Mouse (Mus musculus) adrenal gland, adult 18-20 months (tissue): ENCODE measurements around the gene Clasrp. TPM values are rescaled to one million over a fixed set of nuclear protein-coding genes. Genes with fewer than 3 reads are reported as not detected.
"Not testable (repeated sequence)": the region's sequence is repeated elsewhere in the genome, so short reads cannot be mapped to it uniquely, and the experiment has no call there.

ENCODE experiments used
- DNase-seq, 2 experiments: peaks; one replicate each; pipeline ENCODE4 v3.0.0; 2021 to 2022; ENCODE audit warnings: low spot score in 2 of 2
- total RNA-seq, 2 experiments: library from RNA; stranded (reverse); gene quantifications; 1 replicate in 1 of 2; 2 replicates in 1 of 2; pipeline ENCODE4 v1.2.3; 2021

Gene Clasrp
- total RNA-seq, 2 experiments from 2014 or later = 36.5 to 36.9 TPM

DNA sequence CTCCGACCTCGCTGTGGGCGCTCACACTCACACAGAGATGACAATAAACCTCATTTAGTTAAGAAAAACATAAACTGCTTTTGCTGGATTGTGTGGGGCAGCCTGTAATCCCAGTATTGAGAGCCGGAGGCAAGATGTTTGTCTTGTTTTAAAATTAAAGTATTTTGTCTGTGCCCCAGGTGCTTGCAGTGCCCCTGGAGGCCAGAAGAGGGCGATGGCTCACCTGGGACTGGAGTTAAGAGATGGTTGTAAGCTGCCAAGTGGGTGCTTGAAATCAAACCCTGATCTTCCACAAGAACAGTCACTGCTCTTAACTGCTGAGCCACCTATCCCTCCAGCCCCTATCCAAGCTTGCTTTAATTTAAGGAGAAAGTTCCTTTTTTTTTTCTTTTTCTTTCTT is 6.7 kb upstream of the Clasrp start:
- DNase-seq = no peak

DNA sequence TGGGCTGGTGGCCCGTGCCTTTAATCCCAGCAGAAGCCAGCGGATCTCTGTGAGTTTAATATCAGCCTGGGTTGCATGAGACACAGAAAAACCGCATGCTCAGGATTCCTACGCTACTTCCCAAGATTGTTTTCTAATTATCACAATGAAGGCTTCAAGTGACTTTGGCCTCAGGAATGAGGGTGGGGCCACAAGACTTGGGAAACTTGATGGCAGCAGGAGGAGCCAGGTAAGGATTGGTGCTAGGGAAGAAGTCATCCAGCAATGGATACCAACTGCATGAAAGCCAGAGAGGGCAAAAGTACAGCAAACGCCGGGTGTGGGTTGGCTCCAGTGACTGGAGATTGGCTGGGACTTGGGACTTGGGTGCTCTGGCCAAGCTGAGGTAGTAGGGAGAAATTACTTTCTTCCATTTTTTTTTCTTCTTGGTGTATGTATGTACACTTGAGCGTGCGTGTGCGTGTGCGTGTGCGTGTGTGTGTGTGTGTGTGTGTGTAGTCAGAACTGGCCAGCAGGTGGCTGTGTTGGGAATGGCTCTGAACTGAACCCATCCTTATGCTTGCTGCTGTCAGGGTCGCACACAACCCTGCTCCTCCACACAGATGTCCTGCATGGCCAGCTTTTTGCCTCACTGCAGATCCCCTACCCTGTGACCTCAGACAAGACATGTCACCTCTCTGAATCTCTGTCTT is 5.5 kb upstream of the Clasrp start:
- DNase-seq = no peak

DNA sequence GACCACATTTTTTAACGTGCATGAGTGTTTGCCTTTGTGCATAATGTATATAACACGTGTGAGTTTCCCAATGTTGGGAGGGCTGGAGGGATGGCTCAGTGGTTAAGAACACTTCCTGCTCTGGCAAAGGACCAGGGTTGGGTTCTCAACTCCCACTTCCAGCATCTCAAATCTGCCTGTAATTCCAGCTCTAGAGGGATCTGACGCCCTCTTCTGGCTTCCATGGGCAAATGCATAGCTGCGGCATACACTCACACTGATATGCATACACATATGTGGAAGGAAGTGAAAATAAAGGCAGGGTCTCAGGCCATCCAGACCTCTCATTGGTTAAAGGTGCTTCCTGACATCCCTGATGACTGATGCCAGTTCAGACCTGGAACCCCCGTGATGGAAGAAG is 3.0 kb upstream of the Clasrp start:
- no peak for DNase-seq

DNA sequence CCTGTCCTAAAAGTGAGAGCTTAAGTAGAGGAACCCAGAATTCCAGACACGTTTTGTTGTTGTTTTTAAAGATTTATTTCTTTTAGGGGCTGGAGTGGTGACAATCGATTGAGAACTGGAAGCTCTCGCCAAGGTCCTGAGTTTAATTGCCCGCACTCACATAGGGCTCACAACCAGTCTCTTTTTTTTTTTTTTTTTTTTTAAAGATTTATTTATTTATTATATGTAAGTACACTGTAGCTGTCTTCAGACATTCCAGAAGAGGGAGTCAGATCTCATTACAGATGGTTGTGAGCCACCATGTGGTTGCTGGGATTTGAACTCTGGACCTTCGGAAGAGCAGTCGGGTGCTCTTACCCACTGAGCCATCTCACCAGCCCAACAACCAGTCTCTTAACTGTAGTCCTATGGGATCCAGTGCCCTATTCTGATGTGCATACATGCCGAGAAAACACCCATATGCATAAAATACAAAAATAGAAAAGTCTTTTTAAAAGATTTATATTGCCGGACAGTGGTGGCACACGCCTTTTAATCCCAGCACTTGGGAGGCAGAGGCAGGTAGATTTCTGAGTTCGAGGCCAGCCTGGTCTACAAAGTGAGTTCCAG is 424 bp upstream of the Clasrp start:
- DNase-seq = not testable (repeated sequence)

DNA sequence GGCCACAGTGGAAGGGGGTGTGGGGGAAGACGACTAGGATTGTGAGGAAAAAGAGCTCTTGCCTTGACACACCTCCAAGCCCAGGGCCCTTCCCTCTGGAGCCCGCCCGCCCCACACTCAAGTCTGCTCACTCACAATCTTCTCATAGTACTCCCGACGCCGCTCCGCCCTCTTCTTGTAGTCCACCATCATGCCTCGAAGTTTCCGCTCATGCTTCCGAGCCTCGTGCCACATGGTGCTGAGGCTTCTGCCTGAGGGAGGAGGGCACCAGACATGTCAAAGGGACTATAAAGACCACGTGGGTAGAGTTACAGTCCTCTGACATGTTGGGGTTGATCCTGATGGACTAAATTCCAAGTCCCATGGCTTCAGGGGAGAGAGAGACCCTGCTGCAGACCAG is 1.2 kb downstream of the Clasrp start:
- no peak for DNase-seq

DNA sequence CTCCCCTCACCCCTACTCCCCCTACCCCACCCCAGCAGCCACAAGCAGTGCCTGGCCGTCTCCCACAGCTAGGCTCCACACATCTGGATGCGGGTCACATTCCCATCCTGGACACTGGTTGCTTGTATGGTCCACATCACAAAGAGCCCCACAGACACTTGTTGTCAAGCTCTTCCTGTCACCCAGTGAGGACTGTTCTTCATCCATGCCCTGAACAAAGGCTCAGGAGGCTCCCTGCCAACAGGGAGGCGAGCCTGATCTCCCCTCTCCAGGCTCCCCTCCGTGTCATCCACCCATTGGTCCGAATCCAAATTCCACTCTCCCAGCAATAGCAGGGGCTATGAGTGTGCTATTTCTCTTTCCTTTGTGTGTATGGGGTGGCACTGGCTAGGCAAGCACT is 3.7 kb downstream of the Clasrp start:
- DNase-seq = no peak

DNA sequence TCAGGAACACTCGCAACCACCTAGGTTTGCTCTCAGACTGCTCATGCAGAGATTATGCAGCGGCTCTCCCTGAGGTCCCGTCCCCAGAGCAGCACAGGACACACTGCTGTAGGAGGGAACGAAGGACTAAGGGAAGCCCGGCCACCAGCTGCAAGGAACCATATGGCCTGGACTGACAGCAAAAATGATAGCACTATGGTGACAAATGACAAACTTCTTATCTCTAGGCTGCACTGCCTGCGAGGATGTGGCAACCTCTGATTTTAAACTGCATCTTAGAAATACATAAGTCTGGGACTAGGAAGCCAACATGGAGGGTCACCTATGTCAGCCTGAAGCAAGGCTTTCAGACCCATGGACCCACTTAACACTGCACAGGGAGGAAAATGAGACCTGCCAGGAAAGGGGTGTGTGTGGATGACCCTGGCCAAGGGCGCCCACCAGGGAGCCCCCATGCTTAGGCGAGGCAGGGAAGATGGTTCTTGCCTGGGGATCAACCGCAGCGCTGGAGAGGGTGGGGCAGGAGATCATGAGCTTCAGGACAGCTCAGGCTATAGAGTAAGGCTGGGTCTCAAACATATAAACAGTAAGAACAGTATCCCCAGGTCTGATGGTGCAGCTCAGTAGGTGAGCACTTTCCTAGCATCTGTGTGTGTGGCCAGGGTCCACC is 11.1 kb downstream of the Clasrp start:
- DNase-seq = no peak

DNA sequence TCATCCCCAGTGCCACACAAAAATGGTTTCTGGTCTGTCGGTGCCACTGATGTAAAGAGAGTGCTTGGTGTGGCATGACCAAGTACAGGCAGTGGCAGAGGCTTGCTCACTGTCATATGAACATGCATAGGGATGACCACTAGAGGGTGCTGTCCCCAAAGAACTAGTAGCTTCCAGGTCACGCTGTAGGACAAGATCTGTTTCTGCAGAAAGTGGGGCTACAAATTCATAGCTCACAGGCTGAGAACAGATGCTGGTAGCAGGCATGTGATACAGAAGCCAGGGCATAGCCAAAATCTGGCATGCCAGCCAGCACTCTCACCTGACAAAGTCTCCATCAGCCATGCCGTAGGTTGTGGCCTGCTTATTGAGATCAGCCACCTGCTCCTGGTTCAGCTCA is 14.4 kb downstream of the Clasrp start:
- DNase-seq = peak; percentile 58 to 69

DNA sequence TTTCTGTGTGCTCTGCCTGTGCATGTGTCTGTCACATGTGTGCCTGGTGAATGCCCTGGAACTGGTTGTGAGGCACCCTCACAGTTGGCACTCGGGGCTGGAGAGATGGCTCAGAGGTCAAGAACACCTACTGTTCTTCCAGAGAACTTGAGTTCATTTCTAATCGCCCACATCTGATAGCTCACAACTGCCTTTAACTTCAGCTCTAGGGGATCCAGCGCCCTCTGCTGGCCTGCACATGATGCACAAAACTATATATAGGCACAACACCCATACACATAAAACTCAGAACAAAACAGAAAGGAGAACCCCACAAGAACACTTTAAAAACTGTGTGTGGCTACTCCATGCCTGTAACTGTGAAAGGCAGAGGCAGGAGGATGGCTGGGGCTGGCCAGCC is 15.1 kb downstream of the Clasrp start:
- peak; percentile 31 to 60 for DNase-seq

DNA sequence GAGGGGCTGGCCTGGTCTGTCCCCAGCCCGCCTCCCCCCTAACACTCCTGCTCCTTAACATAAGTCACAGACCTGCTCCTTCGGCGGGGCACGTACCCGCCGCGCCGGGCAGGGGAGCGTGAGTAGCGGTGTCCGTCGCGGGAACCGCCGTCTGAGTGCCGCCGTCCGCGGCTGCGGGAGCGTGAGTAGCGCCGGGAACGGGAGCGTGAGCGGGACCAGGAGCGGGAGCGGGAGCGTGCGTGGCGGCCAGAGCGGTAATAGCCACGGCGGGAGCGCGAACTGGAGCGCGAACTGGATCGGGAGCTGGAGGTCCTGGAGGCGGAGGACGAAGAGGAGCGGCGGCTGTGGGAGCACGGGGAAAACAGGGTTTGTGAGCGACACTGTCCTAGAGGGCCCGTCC is 18.0 kb downstream of the Clasrp start:
- DNase-seq = no peak

DNA sequence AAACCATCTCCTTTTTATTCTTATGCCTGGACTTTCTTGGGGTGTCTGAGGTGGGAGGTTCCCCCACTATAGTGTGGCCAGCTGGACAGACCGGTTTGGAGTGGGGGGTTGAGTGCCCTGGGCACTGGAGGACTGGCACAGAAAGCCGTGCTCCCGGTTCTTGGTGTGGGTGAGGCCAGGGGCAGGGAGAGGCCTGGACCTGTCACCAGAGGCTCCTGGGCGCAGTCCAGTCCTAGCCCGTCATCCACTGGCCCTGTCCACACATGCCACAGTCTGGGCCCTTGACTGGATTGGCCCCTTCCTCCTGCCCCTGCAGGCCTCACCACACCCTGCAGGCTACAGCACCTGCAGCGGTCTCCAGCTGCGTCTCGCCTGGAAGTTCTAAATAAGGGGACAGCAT is 23.7 kb downstream of the Clasrp start:
- DNase-seq = no peak

DNA sequence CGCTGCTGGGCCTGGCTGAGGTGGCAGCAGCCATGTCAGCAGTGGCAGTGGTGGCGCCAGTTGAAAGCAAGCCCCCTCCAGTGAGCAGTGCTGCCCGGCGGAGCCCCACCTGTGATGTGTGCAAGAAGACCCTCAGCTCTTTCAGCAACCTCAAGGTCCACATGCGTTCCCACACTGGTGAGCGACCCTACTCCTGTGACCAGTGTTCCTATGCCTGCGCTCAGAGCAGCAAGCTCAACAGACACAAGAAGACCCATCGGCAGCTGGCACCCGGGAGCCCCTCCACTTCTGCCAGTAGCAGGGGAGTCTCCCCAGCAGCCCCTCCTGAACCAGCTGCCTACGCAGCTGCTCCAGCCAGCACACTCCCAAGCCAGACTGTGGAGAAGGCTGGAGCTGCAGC is 24.5 kb downstream of the Clasrp start:
- DNase-seq = no peak

DNA sequence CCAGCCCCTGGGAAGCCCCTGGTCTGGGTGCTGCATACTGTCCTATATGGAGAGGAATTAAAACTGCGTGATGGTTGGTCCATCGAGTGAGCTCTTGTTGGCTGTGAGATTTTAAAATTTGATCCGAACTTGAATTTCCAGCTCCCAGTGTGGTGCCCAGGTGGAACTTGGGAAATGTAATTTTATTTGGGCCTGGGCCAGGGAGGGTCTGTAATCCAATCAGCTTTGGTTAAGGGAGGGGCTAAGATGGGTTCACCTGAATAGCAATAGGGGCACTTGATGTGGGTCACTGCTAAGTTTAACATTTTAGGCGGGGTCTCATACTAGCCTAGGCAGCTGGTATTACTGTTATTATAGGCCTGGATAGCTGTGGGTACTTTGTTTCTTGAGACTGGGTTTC is 25.9 kb downstream of the Clasrp start:
- no peak for DNase-seq

DNA sequence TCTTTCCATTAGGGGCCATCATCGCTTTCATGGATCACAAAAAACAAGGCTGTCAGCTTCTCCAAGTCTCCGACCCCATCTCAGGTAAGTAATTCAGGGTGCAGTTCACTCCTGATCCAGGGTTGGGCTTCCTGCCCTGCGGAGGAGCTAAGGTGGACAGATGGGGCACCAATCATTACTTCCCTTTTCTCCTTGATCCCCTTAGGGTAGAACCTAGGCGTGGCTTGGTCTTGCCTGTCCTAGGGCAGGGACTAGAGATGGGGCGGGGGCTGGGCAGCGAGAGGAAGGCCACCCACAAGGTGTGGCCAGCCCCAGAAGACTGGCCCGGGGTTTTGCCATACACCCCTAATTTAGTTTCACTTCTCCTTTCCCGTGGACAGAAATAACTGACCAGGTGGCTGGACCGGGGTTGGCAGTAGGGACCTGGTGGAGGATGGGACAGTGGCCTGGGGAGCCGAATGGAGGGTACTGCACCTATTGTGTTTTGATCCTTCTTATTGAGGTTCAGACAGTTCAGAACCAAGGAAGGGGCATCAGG is 26.3 kb downstream of the Clasrp start:
- no peak for DNase-seq

DNA sequence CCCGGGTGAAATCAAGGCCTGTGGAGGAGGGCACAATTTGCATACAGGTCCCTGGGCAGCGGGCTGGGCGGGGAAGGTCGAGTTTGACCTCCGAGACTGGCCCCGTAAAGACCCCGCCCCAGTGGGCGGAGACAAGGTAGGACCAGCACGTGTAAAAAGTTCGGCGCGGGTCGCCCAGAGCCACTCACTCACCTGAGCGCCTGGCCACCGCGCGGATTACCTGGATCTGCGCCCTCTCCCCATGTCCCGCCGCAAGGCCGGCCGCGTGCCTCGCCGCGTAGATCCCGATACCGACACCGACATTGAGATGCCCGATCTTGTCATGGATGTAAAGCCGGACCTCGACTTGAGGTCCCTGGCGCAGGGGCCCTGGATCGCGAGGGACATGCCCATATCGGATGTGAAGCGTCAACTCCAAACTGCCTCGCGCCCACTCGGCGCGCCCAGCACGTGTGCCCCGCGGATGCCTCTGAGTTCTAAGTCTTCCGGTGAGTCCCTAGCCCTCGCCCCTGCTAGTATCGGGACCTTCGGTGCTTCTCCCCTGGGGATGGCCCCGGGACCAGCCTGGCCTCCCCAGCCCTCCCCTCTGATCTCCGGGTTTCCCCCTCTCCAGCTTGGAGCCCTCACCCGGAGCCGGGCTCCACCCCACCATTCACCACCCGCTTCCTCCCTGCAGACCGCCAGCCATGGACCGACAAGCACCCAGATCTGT is 27.0 kb downstream of the Clasrp start, which contains the start of the genes Zfp296 and Gemin7:
Gene Zfp296 (plus strand): TSS at position 147 of the 712 bp plus-strand sequence.
Gene Gemin7 (minus strand): TSS at position 455 of the 712 bp plus-strand sequence.
- no peak for DNase-seq

DNA sequence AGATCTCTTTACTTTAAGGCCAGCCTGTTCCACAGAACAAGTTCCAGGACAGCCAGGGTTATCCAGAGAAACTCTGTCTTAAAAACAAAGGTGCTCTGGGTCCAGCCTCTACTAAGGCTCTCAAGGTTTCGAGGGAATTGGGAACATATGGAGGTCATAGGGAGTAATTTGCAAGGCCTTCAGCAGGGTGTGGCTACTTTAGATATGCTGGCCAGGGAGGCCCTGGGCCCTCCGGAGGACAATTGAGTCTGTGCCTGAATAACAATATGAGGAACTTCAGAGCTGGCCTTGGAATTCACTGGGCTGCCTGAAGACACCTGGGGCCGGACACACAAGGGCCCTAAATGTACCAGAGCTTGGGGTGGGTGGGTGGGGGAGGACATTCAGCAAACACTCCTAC is 28.7 kb downstream of the Clasrp start:
- DNase-seq = no peak

DNA sequence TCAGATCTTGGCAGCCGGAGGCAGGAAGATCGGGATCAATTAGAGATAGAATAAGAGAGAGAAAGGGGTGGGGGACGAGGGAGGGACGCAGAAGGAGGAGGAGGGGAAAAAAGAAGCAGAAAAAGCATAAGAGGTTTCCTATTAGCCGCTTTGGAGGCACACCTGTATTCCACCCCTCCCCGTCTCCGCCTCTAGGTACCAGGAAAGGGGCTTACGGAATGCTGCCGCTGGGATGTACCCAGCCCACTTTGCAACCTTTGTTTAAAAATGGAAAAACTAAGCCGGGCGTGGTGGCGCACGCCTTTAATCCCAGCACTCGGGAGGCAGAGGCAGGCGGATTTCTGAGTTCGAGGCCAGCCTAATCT is 30.5 kb downstream of the Clasrp start:
- no peak for DNase-seq

DNA sequence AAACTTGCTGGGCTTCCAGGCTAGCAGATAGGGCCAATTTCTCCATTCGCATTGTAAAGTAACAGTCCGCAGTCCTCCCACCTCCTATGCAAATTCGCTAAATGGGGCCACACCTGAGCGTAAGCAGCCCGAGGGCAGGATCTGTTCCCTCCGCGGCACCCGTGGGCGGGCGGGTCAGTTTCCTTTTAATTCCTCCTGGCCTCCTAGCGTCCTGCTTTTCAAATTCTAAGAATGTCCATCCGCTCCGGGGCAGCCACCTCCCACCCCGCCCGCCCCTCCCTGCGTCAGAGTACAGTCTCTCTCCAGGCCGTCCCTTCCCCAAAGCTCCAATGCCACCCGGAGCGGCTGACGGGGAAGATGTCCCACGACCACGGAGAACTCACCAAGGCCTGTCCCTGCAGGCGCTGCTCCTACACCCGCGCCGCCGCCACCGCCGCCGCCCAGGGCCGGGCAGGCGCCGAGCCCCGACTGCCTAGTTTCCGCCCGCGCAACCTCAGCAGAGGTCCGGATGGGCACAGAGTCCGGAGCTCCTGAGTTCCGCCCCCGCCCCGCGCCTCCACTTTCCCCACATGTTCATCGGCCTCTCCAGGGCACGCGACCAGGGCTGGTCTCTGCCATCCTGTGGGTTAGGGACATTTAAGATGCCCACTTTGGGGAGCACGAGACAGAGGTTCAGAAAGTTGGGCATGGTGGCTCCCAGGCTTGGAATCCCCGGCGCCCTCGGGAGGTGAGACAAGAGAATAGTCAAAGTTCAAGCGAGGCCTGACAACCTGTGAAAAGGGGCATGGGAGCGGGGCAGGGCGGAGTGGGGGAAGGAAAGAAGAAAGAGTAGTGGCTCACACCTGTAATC is 31.1 kb downstream of the Clasrp start:
- DNase-seq = peak; percentile 85

DNA sequence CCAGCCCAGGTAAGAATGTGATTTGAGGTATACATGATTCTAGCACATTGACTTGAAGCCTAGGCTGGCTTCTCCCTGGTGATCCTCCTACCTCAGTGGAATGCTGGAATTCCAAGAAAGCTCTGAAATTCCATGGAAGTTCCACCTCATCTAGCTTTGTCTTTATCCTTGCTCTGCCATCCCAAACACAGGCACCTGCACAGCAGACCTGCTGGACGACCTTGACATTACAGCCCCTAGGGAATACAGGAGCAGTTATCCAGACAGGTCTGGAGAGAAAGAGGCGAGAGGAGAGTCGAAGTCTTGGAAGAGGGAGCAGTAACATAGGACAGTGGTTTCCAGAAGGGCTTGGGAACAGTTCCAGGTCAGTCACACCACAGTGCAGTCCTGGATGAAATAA is 34.6 kb downstream of the Clasrp start:
- DNase-seq = no peak

DNA sequence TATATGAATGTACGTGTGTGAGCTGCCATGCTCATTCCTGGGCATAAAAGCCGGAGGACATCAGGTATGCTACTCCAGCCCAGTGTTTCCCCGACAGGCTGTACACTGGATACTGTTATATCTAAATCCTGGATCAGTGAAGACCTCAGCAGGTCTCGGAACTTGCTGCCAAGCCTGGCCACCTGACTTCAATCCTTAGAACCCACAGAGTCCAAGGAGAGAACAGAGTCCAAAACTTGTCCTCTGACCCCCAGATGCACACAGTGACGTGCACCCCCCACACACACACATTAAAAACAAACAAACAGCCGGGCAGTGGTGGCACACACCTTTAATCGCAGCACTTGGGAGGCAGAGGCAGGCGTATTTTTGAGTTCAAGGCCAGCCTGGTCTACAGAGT is 36.9 kb downstream of the Clasrp start:
- DNase-seq = no peak

DNA sequence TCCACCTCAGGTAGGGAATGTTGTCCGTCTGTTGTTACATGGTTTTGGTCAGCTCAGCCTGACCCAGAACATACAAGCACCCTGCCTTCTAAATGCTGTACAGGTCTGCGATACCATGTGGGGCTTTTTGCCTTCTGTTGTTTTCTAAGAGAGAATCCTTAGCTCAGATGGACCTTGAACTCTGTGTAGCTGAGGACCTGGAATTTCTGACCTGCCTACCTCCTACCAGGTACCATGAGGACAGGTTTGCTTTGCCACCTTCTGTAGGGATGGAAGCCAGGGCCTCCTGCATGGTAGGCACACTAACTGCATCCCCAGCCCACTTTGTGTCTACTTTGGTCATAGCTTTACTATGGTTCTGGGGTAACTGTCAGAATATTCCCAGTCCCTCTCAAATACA is 38.5 kb downstream of the Clasrp start:
- no peak for DNase-seq
